Mouse (Mus musculus): ENCODE measurements around the gene Apex1. TPM values are rescaled to one million over a fixed set of nuclear protein-coding genes. Genes with fewer than 3 reads are reported as not detected.
"Not testable (repeated sequence)": the region's sequence is repeated elsewhere in the genome, so short reads cannot be mapped to it uniquely, and the experiment has no call there.

The Apex1 gene
- total RNA-seq, 2 experiments from 2014 or later, result 70.3 to 73.4 TPM

- no peak for TF ChIP-seq CTCF (conservative IDR thresholded peaks at IDR 0.05)
- no peak overlapping the region for H3K4me3 ChIP-seq
- peak overlapping the region; percentile 73 for H3K27ac ChIP-seq
- no peak for DNase-seq (ENCODE audit: low spot score in 2 of 2)
These were observed 43.6 kb downstream of the Apex1 start for GRCm38 (mm10) chr14:50968216-50968980.

DNA sequence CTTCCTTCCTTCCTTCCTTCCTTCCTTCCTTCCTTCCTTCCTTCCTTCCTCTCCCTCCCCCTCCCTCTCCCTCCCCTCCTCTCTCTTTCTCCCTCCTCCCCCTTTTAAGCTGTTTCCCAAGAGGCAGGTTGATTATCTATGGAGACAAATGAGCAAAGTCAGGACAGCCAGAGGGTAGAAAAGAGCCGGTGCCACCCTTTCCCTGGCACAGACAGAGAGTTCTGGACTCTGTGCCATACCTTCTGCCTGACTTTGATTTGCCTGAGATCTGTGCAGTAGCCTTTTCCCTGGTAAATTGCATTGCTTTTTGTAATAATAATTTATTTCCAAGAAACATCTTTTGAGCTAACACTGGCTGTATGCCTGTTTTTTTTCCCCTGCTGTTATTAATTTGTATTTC is 44.3 kb downstream of the Apex1 start:
- H3K27ac ChIP-seq, result peak overlapping the region; percentile 83
- DNase-seq (ENCODE audit: low spot score in 2 of 2), result no peak

DNA sequence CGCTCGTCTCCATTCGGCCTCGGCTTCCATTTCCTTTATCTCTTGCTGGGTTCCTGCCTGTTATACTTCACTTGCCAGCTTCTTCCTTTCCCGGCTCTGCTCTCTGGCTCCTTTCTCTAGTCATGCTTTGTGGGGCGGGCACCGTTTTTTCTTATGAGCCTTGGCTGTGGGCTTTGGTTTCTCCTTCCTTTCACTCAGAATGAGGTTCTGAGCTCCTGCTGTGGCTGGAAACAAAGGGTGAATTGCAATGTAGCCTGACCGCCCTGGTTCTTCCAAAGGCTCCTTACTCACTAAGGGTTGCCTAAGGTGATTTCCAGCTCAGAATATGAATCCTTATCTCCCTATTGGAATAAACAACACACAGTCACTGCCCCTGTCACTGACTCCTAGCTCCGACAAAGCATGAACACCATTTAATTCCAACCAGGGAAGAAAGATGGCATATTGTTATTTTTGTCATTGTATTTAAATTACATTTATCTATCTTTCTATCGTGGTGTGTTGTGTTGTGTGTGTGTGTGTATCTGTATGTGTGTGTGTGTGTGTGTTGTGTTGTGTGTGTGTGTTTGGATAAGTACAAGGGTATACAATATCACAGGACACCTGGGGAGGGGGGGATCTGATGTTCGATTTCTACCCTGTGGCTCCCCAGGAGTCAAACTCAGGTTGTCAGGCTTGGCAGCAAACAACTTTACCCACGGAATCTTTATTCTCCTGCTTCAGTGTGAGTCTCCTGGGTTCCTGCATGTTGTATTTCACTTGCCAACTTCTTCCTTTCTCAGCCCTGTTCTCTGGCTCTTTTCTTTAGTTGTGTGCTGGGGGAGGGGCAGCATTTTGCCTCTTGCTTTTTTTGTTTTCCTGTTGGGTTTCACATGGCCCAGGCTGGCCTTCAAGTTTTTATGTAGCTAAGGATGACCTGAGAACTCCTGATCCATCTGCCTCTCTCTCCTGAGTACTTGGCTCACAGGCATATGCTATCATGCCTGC is 45.1 kb downstream of the Apex1 start:
- H3K27ac ChIP-seq, result peak overlapping the region; percentile 83
- peak; percentile 54 to 78 for DNase-seq (ENCODE audit: low spot score in 2 of 2)
- TF ChIP-seq CTCF (conservative IDR thresholded peaks at IDR 0.05), result no peak

More for the DNA sequence above, 44.3 kb downstream of the Apex1 start:
- no peak overlapping the region for H3K4me3 ChIP-seq
- no peak for TF ChIP-seq CTCF (conservative IDR thresholded peaks at IDR 0.05)

GRCm38 (mm10) chr14:50970822-50971221 is 46.1 kb downstream of the Apex1 start:
- TF ChIP-seq CTCF (conservative IDR thresholded peaks at IDR 0.05), result no peak
- Histone ChIP-seq H3K27ac (peak overlapping the region; percentile 83), H3K4me3 (no peak overlapping the region)
- DNase-seq (ENCODE audit: low spot score in 2 of 2), result no peak

More for the DNA sequence above, 45.1 kb downstream of the Apex1 start:
- H3K4me3 ChIP-seq, result no peak overlapping the region

DNA sequence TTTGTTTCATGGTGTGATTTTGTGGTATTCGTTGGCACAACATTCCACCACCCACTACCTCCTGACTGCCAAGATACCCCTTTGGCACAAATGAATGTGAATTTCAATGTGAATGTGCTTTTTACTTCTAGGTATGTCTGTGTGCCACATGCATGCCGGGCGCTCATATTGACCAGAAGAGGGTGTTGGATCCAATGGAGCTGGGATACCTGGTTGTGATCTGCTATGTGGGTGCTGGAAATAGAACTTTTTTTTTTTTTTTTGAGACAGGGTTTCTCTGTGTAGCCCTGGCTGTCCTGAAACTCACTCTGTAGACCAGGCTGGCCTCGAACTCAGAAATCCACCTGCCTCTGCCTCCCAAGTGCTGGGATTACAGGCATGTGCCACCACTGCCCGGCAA is 48.3 kb downstream of the Apex1 start:
- not testable (repeated sequence) for DNase-seq (ENCODE audit: low spot score in 2 of 2); H3K4me3 ChIP-seq; H3K27ac ChIP-seq

DNA sequence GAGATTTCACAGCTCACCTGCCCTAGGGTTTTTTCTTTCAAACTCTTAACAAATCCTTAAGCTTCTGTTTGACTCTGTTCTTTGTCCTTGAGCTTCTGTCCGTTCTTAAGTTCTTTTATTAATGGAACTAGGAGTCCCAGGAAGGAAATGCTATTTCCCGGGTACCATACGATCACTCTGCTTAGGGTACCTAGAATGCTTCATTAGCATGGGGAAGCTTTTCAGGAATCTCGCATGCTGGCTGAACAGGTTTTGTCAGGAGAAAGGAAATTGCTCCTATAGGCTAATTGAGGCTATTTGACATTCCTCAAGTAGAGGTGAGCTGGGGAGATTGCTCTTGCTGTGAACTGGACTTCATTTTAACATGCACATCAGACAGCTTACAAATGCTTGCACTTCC is 48.9 kb downstream of the Apex1 start:
- no peak for DNase-seq (ENCODE audit: low spot score in 2 of 2)
- no peak for TF ChIP-seq CTCF (conservative IDR thresholded peaks at IDR 0.05)
- Histone ChIP-seq H3K4me3 (no peak overlapping the region), H3K27ac (no peak overlapping the region)

DNA sequence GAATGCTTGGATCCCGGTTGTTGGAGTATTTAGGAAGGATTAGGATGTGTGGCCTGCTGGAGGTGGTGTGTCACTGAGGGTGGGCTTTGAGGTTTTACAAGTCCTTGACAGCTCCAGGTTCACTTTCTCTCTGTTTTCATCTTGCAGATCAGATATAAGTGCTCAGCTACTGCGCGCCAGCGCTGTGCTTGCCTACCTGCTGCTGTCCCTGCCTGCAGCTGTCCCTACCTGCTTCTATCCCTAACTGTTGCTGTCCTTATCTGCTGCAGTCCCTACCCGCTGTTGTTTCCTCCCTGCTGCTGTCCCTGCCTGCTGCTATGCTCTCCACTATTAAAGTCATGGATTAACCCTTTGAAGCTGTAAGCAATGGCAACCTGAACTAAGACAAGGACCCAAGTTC is 50.2 kb downstream of the Apex1 start:
- TF ChIP-seq CTCF (conservative IDR thresholded peaks at IDR 0.05), result no peak
- Histone ChIP-seq H3K27ac (no peak overlapping the region), H3K4me3 (no peak overlapping the region)
- DNase-seq (ENCODE audit: low spot score in 2 of 2), result no peak

GRCm38 (mm10) chr14:50976674-50977073 is 51.9 kb downstream of the Apex1 start:
- DNase-seq (ENCODE audit: low spot score in 2 of 2), result no peak
- TF ChIP-seq CTCF (conservative IDR thresholded peaks at IDR 0.05), result peak; percentile 49
- no peak overlapping the region for H3K4me3 ChIP-seq
- peak overlapping the region; percentile 36; the same call in 1 of the 2 replicates for H3K27ac ChIP-seq

Other genes starting within 250 kb of the Apex1 start
- not detected for gene Olfr747, start 231.8 kb upstream of the Apex1 start, total RNA-seq (2021)
- gene Olfr748, start 217.6 kb upstream of the Apex1 start, total RNA-seq (2021), result not detected
- gene Olfr749, start 179.9 kb upstream of the Apex1 start, total RNA-seq (2021), result not detected
- 10 to 100 TPM; 67.0 to 69.7 TPM for gene Ttc5, start 139.4 kb upstream of the Apex1 start, total RNA-seq (2021)
- gene Ccnb1ip1, start 117.2 kb upstream of the Apex1 start, total RNA-seq (2021), result not detected
- 10 to 100 TPM; 27.5 to 31.9 TPM for gene Parp2, start 117.1 kb upstream of the Apex1 start, total RNA-seq (2021)
- gene Tep1, start 54.4 kb upstream of the Apex1 start, total RNA-seq (2021), result 1 to 10 TPM; 2.4 to 3.2 TPM
- gene Klhl33, start 27.5 kb upstream of the Apex1 start, total RNA-seq (2021), result 1 to 10 TPM; 5.4 to 5.9 TPM
- 10 to 100 TPM; 35.0 to 36.0 TPM for gene Osgep, start 75 bp upstream of the Apex1 start, total RNA-seq (2021)
- 10 to 100 TPM; 92.9 to 95.6 TPM for gene Pip4p1, start 5.9 kb downstream of the Apex1 start, total RNA-seq (2021)
- 10 to 100 TPM; 14.0 to 17.1 TPM for gene Pnp, start 6.1 kb downstream of the Apex1 start, total RNA-seq (2021)
- 10 to 100 TPM in 1 of 2 experiments, 1 to 10 TPM in 1; 5.2 to 12.0 TPM for gene Gm49342, start 19.5 kb downstream of the Apex1 start, total RNA-seq (2021)
- gene Pnp2, start 31.0 kb downstream of the Apex1 start, total RNA-seq (2021), result 1 to 10 TPM in 1 of 2 experiments, under 1 TPM in 1; 0.83 to 1.1 TPM
- not detected for gene Rnase10, start 82.8 kb downstream of the Apex1 start, total RNA-seq (2021)
- not detected for gene Rnase9, start 116.9 kb downstream of the Apex1 start, total RNA-seq (2021)
- not detected for gene Rnase11, start 125.2 kb downstream of the Apex1 start, total RNA-seq (2021)
- gene Rnase12, start 132.7 kb downstream of the Apex1 start, total RNA-seq (2021), result not detected
- not detected for gene Olfr750, start 149.5 kb downstream of the Apex1 start, total RNA-seq (2021)
- gene Rnase4, start 166.1 kb downstream of the Apex1 start, total RNA-seq (2021), result 10 to 100 TPM; 15.0 to 18.0 TPM
- 1 to 10 TPM; 3.5 to 4.8 TPM for gene Ang, start 166.2 kb downstream of the Apex1 start, total RNA-seq (2021)
- gene Eddm3b, start 189.5 kb downstream of the Apex1 start, total RNA-seq (2021), result not detected
- not detected for gene Rnase6, start 198.9 kb downstream of the Apex1 start, total RNA-seq (2021)
- gene Rnase1, start 221.8 kb downstream of the Apex1 start, total RNA-seq (2021), result 1 to 10 TPM; 3.4 to 4.8 TPM
- gene Rnase2b, start 237.3 kb downstream of the Apex1 start, total RNA-seq (2021), result under 1 TPM in 1 of 2 experiments, not detected in 1; 0.51 TPM